In genomic region chr3:121560115-121560865, GRCm38 (mm10) we compare ENCODE assay signal across 24 mouse cellular contexts. TPM values are rescaled to one million over a fixed set of nuclear protein-coding genes. Genes with fewer than 3 reads are reported as not detected.
DNase-seq lines count a peak whose midpoint lies in the region; ATAC-seq and TF ChIP-seq lines count a peak whose summit lies in the region.
"Had no signal": no experiment of that assay in that cellular context is flagged by ENCODE, and none has a peak within 500 bp of the region (broad histone marks: within the 10 kb centered on the region; RNA-seq: fewer than 3 reads in every experiment).

No protein-coding gene starts in this region.

- ATAC-seq in intestine, embryonic 16.5 days = peak; percentile 78
- ATAC-seq in lung, postnatal 0 days = peak; percentile 57
- ATAC-seq in stomach, embryonic 15.5 days (ENCODE audit: insufficient read depth, low FRiP score, low read depth) = peak; percentile 33; the same call in 1 of the 2 replicates
- ATAC-seq in kidney, embryonic 15.5 days (replicated peaks; ENCODE audit: low FRiP score) = no peak
- ATAC-seq in megakaryocyte, adult 5-6 weeks (ENCODE audit: poor library complexity, severe bottlenecking) = no peak
- ATAC-seq: forebrain, postnatal 0 days; inflammation-experienced regulatory T-cells, adult 6 months had no signal

- peak; percentile 96 for TF ChIP-seq EP300 in lung, postnatal 0 days (IDR thresholded peaks at IDR 0.05)

- H3K27me3 ChIP-seq in intestine, embryonic 16.5 days (replicated peaks; ENCODE audit: control insufficient read depth, insufficient read depth, low read length) = no peaks in the 10 kb centered on the region
- no peaks in the 10 kb centered on the region for H3K27me3 ChIP-seq in lung, postnatal 0 days (replicated peaks; ENCODE audit: insufficient read depth, low read length)
- no peaks in the 10 kb centered on the region for H3K27me3 ChIP-seq in stomach, embryonic 15.5 days (replicated peaks)
- no peaks in the 10 kb centered on the region for H3K27me3 ChIP-seq in kidney, embryonic 15.5 days
- H3K27me3 ChIP-seq: embryonic facial prominence, embryonic 12.5 days; hindbrain, embryonic 13.5 days; liver, embryonic 13.5 days; neural tube, embryonic 13.5 days had no signal

- peak overlapping the region; percentile 10; the same call in 1 of the 2 replicates for H3K27ac ChIP-seq in intestine, embryonic 16.5 days (ENCODE audit: low read length)
- H3K27ac ChIP-seq in lung, postnatal 0 days (ENCODE audit: low read length) = peak overlapping the region; percentile 95
- peak overlapping the region; percentile 62; the same call in 1 of the 2 replicates for H3K27ac ChIP-seq in stomach, embryonic 15.5 days
- no peak overlapping the region for H3K27ac ChIP-seq in kidney, embryonic 15.5 days
- H3K27ac ChIP-seq: embryonic facial prominence, embryonic 12.5 days; hindbrain, embryonic 13.5 days; limb, embryonic 13.5 days; liver, embryonic 13.5 days; neural tube, embryonic 13.5 days had no signal

- 0 out of 2 replicates have a peak overlapping the region, but pooled peaks have one; percentile 10 for H3K4me2 ChIP-seq in intestine, embryonic 16.5 days (ENCODE audit: low read depth, low read length)
- no peak overlapping the region for H3K4me2 ChIP-seq in lung, postnatal 0 days (replicated peaks; ENCODE audit: low read depth, low read length)
- H3K4me2 ChIP-seq in stomach, embryonic 15.5 days = no peak overlapping the region
- no peak overlapping the region for H3K4me2 ChIP-seq in kidney, embryonic 15.5 days
- H3K4me2 ChIP-seq: embryonic facial prominence, embryonic 12.5 days; heart, embryonic 11.5 days; hindbrain, embryonic 13.5 days; limb, embryonic 13.5 days; liver, embryonic 13.5 days; neural tube, embryonic 13.5 days had no signal

- peak; percentile 19; the same call in 1 of the 2 replicates for TF ChIP-seq CTCF in lung, postnatal 0 days (IDR thresholded peaks at IDR 0.05)

- no peak overlapping the region for H3K4me3 ChIP-seq in intestine, embryonic 16.5 days (ENCODE audit: low read length)
- H3K4me3 ChIP-seq in lung, postnatal 0 days (ENCODE audit: low read depth, low read length) = no peak overlapping the region
- no peak overlapping the region for H3K4me3 ChIP-seq in stomach, embryonic 15.5 days (replicated peaks)
- no peak overlapping the region for H3K4me3 ChIP-seq in kidney, embryonic 15.5 days (replicated peaks)
- H3K4me3 ChIP-seq: embryonic facial prominence, embryonic 12.5 days; hindbrain, embryonic 13.5 days; limb, embryonic 13.5 days; liver, embryonic 13.5 days; neural tube, embryonic 13.5 days had no signal

- H3K9me3 ChIP-seq in intestine, embryonic 16.5 days (ENCODE audit: control insufficient read depth, low read length) = no peaks in the 10 kb centered on the region
- H3K9me3 ChIP-seq in lung, postnatal 0 days (ENCODE audit: low read length) = no peaks in the 10 kb centered on the region
- no peaks in the 10 kb centered on the region for H3K9me3 ChIP-seq in stomach, embryonic 15.5 days
- no peaks in the 10 kb centered on the region for H3K9me3 ChIP-seq in kidney, embryonic 15.5 days (replicated peaks)
- H3K9me3 ChIP-seq: embryonic facial prominence, embryonic 12.5 days; G1E; hindbrain, embryonic 13.5 days; limb, embryonic 13.5 days; liver, embryonic 13.5 days; neural tube, embryonic 13.5 days had no signal

- no peak overlapping the region for H3K9ac ChIP-seq in intestine, embryonic 16.5 days (ENCODE audit: low read depth, low read length)
- H3K9ac ChIP-seq in lung, postnatal 0 days (replicated peaks; ENCODE audit: low read depth) = no peak overlapping the region
- no peak overlapping the region for H3K9ac ChIP-seq in stomach, embryonic 15.5 days
- no peak overlapping the region for H3K9ac ChIP-seq in kidney, embryonic 15.5 days
- H3K9ac ChIP-seq: embryonic facial prominence, embryonic 12.5 days; forebrain, postnatal 0 days; hindbrain, embryonic 13.5 days; limb, embryonic 13.5 days; liver, embryonic 13.5 days; neural tube, embryonic 13.5 days had no signal

- DNase-seq in R1 (ENCODE audit: low read depth, low spot score) = peak; percentile 82
- DNase-seq in lung, postnatal 0 days (ENCODE audit: low spot score) = peak; percentile 89
- no peak for DNase-seq in testis, postnatal 10 days (ENCODE audit: low spot score)
- DNase-seq: cerebellum, adult 8-10 months; forebrain, postnatal 0 days; heart, postnatal 14 days; liver, embryonic 13.5 days; midbrain, embryonic 14.5 days; right cerebral cortex, adult 18-20 months; spleen, adult 18-20 months; thymus, postnatal 25 days had no signal

- peaks cover 8% of the 10 kb centered on the region; the same call in 1 of the 2 replicates for H3K4me1 ChIP-seq in intestine, embryonic 16.5 days (ENCODE audit: control insufficient read depth, insufficient read depth, low read length)
- H3K4me1 ChIP-seq in lung, postnatal 0 days (ENCODE audit: insufficient read depth, low read depth, low read length) = no peaks in the 10 kb centered on the region; the same call in 1 of the 2 replicates
- no peaks in the 10 kb centered on the region for H3K4me1 ChIP-seq in stomach, embryonic 15.5 days
- H3K4me1 ChIP-seq in kidney, embryonic 15.5 days = peaks cover 4% of the 10 kb centered on the region; the same call in 1 of the 2 replicates
- H3K4me1 ChIP-seq: hindbrain, embryonic 13.5 days; neural tube, embryonic 13.5 days had no signal

- no peaks in the 10 kb centered on the region for H3K36me3 ChIP-seq in intestine, embryonic 16.5 days (ENCODE audit: control insufficient read depth, insufficient read depth, low read length)
- H3K36me3 ChIP-seq in lung, postnatal 0 days (ENCODE audit: insufficient read depth, low read length) = no peaks in the 10 kb centered on the region
- no peaks in the 10 kb centered on the region for H3K36me3 ChIP-seq in stomach, embryonic 15.5 days
- H3K36me3 ChIP-seq in kidney, embryonic 15.5 days = no peaks in the 10 kb centered on the region
- H3K36me3 ChIP-seq: embryonic facial prominence, embryonic 12.5 days; G1E; hindbrain, embryonic 13.5 days; limb, embryonic 13.5 days; liver, embryonic 13.5 days; neural tube, embryonic 13.5 days had no signal

- WGBS in intestine, embryonic 16.5 days = 70% methylated on average over 14 of the region's 14 CpGs
- 64% methylated on average over 14 of the region's 14 CpGs for WGBS in lung, postnatal 0 days
- 76% methylated on average over 14 of the region's 14 CpGs for WGBS in stomach, embryonic 15.5 days
- WGBS in kidney, embryonic 15.5 days = 71% methylated on average over 14 of the region's 14 CpGs

RNA-seq across cellular contexts. Expression of gene Slc44a3, which starts 28.1 kb away (rescaled TPM):
- 54.1 and 54.9 TPM in 2 replicates for polyA plus RNA-seq in intestine, embryonic 16.5 days (2015; fragmentation: Nextera tagmentation; extraction: Ambion mirVana)
- polyA plus RNA-seq in lung, postnatal 0 days (2015; fragmentation: Nextera tagmentation; extraction: Ambion mirVana) = 45.4 and 48.7 TPM in 2 replicates
- polyA plus RNA-seq in stomach, embryonic 15.5 days (2015; fragmentation: Nextera tagmentation; extraction: Ambion mirVana) = 35.4 and 46.9 TPM in 2 replicates
- 7.2 and 10.1 TPM in 2 replicates for polyA plus RNA-seq in kidney, embryonic 15.5 days (2015; fragmentation: Nextera tagmentation; extraction: Ambion mirVana)
- total RNA-seq in megakaryocyte, adult 5-6 weeks (2015) = not detected in 2 replicates
- not detected in 2 replicates for total RNA-seq in megakaryocyte, adult 5-6 weeks (2017)
- total RNA-seq: gastrocnemius, adult 18-20 months; layer of hippocampus, postnatal 14 days had no signal
- polyA plus RNA-seq: G1E; inflammation-experienced regulatory T-cells, adult 6 months had no signal

Comparison
In these comparisons a context has a peak if more than half of its experiments do, and no peak if none do; other contexts are left out.
1. ATAC-seq: peak in intestine, embryonic 16.5 days (single experiment), lung, postnatal 0 days (single experiment) and stomach, embryonic 15.5 days (single experiment); none in kidney, embryonic 15.5 days (single experiment) and megakaryocyte, adult 5-6 weeks (single experiment).